Mouse (Mus musculus) heart, postnatal 0 days (tissue): ENCODE measurements at regions not wholly inside any gene's neighbourhood (a gene's known extent, or its start where the extent isn't known, plus 50 kb on each side); places are given as distances from the start of the nearest gene placed in this dataset.
"Not testable (repeated sequence)": the region's sequence is repeated elsewhere in the genome, so short reads cannot be mapped to it uniquely, and the experiment has no call there.

ENCODE experiments used
- ATAC-seq: fragments of 200-750 bp; cut with Nextera tagmentation; 2 replicates; pipeline ENCODE4 v1.8.0; 2017; ENCODE audit warnings: low read depth, moderate number of reproducible peaks, moderate library complexity; ENCODE audit not compliant: insufficient read depth
- DNase-seq: peaks from one replicate; pipeline ENCODE4 v3.0.0-alpha.2; 2016; ENCODE audit warnings: low spot score
- H3K27ac ChIP-seq: fragments of 300-500 bp; sonication (generic); 2 replicates; pipeline ENCODE4 v1.5.1; 2014; ENCODE audit warnings: low read depth, mild to moderate bottlenecking
- H3K27me3 ChIP-seq: fragments of 300-500 bp; sonication (generic); 2 replicates; pipeline ENCODE4 v1.6.1; 2014; ENCODE audit warnings: low read length, mixed read lengths; ENCODE audit not compliant: control insufficient read depth, insufficient read depth
- H3K36me3 ChIP-seq: fragments of 300-500 bp; sonication (generic); replicated peaks from 2 replicates; pipeline ENCODE4 v1.6.1; 2014; ENCODE audit warnings: low read length, mixed read lengths; ENCODE audit not compliant: control insufficient read depth, insufficient read depth
- H3K4me1 ChIP-seq: fragments of 300-500 bp; sonication (generic); 2 replicates; pipeline ENCODE4 v1.6.1; 2014; ENCODE audit warnings: antibody characterized with exemption; ENCODE audit not compliant: control insufficient read depth, insufficient read depth
- H3K4me2 ChIP-seq: fragments of 300-500 bp; sonication (generic); 2 replicates; pipeline ENCODE4 v1.6.1; 2014; ENCODE audit warnings: low read depth, mild to moderate bottlenecking, low read length, moderate library complexity
- H3K4me3 ChIP-seq: fragments of 300-500 bp; sonication (generic); 2 replicates; pipeline ENCODE4 v1.5.1; 2014; ENCODE audit warnings: low read depth, low read length
- H3K9ac ChIP-seq: fragments of 300-500 bp; sonication (generic); replicated peaks from 2 replicates; pipeline ENCODE4 v1.6.1; 2014; ENCODE audit warnings: low read depth, low read length, mixed read lengths
- H3K9me3 ChIP-seq: fragments of 300-500 bp; sonication (generic); replicated peaks from 2 replicates; pipeline ENCODE4 v1.6.1; 2016; ENCODE audit warnings: low read length; ENCODE audit not compliant: control insufficient read depth
- CTCF ChIP-seq: IDR thresholded peaks from 2 replicates; pipeline ENCODE4 v1.5.1; 2016; ENCODE audit warnings: antibody characterized with exemption, control low read depth, low read depth
- EP300 ChIP-seq: IDR thresholded peaks from 2 replicates; pipeline ENCODE4 v1.6.1; 2016; ENCODE audit warnings: antibody characterized with exemption, low read depth
- WGBS: fragments of 180-500 bp; shearing (Covaris S2); extraction: QIAGEN DNeasy Blood & Tissue Kit; methylation state at CpG from one replicate; pipeline ENCODE4 v1.1.7; 2014; 5-methylcytosine and 5-hydroxymethylcytosine counted together

DNA sequence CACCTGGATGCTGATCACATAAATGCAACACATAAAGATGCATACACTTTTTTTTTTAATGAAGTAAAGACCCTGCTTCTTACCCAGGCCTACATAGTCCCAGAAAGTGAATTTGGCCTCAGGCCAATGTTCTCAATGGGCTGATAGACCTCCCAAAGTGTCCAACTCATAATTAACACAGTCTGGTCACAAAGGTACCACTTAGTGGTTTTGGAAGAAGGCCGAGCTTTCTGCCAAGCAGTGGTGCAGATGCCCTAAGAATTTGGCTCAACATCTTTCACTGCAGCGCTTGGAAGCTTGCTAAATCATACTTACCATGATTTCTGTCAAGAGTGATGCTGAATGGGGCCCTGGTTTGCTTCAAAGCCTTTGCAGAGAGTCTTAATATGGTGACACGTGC lies 706.4 kb upstream of the Rag2 start:
- no peaks in the 10 kb centered on the region for H3K36me3 ChIP-seq
- no peak overlapping the region for H3K9ac ChIP-seq
- no peaks in the 10 kb centered on the region for H3K27me3 ChIP-seq
- H3K4me2 ChIP-seq: no peak overlapping the region
- no peak overlapping the region for H3K27ac ChIP-seq
- H3K4me3 ChIP-seq: no peak overlapping the region
- no peaks in the 10 kb centered on the region for H3K9me3 ChIP-seq
- no peak for ATAC-seq
- H3K4me1 ChIP-seq: no peaks in the 10 kb centered on the region
- WGBS: 65% methylated on average over 3 of the region's 3 CpGs
- no peak for DNase-seq
- no peak for TF ChIP-seq CTCF
- TF ChIP-seq EP300: no peak

DNA sequence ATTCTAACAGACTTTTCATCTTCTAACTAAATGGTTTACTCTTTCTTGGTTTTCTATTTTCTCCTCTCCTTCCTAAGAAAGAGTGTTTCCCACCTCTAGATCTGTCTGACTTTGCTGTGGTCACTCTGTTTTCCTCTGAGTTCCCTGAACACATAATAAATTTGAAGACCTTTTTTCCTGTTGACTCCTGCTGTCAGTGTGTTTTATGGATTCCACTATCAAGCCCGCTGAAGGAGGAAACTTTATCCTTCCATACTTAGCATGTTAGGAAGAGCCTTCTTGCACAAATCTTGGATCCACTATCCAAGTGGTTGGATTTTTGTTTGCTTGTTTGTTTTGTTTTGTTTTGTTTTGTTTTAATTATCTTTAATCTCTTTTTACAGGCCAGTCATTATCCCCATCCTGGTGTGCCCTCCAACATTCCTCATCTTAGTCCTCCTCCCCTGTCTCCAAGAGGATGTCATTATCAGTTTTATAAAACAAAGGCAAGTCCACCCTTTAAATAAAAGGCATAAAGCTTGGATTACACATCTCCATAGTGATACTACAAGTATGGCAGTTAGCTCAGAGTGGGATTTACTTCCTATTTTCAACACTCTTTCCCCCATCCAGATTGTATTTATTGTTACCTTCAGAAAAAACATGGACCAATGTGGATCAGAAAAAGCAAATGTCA lies 704.8 kb upstream of the Rag2 start:
- WGBS: 58% methylated on average over 1 of the region's 1 CpGs
- Histone ChIP-seq H3K27ac (no peak overlapping the region), H3K36me3 (no peaks in the 10 kb centered on the region), H3K4me3 (no peak overlapping the region), H3K4me1 (no peaks in the 10 kb centered on the region), H3K9me3 (no peaks in the 10 kb centered on the region), H3K9ac (no peak overlapping the region), H3K4me2 (no peak overlapping the region), H3K27me3 (no peaks in the 10 kb centered on the region)
- no peak for DNase-seq
- no peak for ATAC-seq
- TF ChIP-seq EP300 (no peak), CTCF (no peak)

DNA sequence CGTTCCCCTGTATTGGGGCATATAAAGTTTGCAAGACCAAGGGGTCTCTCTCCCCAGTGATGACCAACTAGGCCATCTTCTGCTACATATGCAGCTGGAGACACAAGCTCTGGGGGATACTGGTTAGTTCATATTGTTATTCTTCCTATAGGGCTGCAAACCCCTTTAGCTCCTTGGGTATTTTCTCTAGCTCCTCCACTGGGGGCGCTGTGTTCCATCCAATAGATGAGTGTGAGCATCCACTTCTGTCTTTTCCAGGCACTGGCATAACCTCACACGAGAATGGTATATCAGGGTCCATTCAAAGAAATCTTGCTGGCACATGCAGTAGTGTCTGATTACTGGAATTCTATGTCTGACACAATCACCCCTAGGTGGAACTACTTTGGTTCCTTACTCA lies 675.9 kb upstream of the Rag2 start:
- not testable (repeated sequence) for ATAC-seq, H3K27me3 ChIP-seq, H3K4me2 ChIP-seq, H3K36me3 ChIP-seq, DNase-seq, H3K27ac ChIP-seq, H3K4me3 ChIP-seq, H3K9me3 ChIP-seq, H3K4me1 ChIP-seq, H3K9ac ChIP-seq
- 39% methylated on average over 3 of the region's 3 CpGs for WGBS
- peak; percentile 27 for TF ChIP-seq CTCF

DNA sequence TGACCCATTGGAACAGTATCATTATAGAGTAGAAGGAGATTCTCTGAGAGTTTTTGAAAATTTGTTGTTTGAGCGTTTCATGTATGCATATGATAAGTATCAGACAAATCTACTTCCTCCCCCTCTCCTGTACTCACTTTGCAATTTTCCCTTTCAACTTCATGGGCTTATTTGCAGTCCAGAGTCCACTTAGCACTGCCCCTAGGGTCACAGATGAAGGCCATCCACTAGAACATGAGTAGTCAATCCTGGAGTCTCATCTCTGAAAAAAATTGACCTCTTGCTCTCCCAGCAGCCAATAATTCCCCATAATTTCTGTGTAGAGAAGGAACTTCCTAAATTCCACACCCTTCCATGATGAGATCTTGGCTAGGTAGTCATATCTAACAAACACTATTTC lies 665.1 kb upstream of the Rag2 start:
- H3K4me2 ChIP-seq: no peak overlapping the region
- DNase-seq: no peak
- no peak overlapping the region for H3K9ac ChIP-seq
- H3K4me3 ChIP-seq: no peak overlapping the region
- H3K4me1 ChIP-seq: no peaks in the 10 kb centered on the region
- no peaks in the 10 kb centered on the region for H3K36me3 ChIP-seq
- no peak for TF ChIP-seq EP300
- H3K27me3 ChIP-seq: no peaks in the 10 kb centered on the region
- no peaks in the 10 kb centered on the region for H3K9me3 ChIP-seq
- ATAC-seq: no peak
- no peak overlapping the region for H3K27ac ChIP-seq
- WGBS: 73% methylated on average over 1 of the region's 1 CpGs

DNA sequence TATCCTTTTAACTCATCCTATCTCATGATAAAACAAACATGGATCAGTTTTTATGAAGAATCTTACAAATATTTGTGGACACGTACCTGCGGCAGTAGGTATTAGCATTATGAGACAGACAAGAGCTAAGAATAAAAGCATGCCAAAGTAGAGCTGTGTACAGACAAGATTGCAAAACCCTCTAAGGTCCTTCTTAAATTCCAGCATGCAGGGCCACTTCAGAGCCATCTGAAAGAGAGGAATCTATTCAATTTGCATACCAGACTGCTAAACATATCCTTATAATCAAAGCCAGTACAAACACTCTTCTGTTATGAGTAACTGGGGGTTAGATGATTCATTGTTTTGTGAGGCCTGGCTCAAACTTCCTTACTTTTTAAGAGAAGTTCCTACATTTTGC lies 659.9 kb upstream of the Rag2 start:
- 85% methylated on average over 2 of the region's 2 CpGs for WGBS
- Histone ChIP-seq H3K4me2 (no peak overlapping the region), H3K4me1 (no peaks in the 10 kb centered on the region), H3K27me3 (no peaks in the 10 kb centered on the region), H3K4me3 (no peak overlapping the region), H3K9ac (no peak overlapping the region), H3K9me3 (no peaks in the 10 kb centered on the region), H3K36me3 (no peaks in the 10 kb centered on the region), H3K27ac (no peak overlapping the region)
- ATAC-seq (no peak), DNase-seq (no peak)
- no peak for TF ChIP-seq CTCF
- TF ChIP-seq EP300: no peak

DNA sequence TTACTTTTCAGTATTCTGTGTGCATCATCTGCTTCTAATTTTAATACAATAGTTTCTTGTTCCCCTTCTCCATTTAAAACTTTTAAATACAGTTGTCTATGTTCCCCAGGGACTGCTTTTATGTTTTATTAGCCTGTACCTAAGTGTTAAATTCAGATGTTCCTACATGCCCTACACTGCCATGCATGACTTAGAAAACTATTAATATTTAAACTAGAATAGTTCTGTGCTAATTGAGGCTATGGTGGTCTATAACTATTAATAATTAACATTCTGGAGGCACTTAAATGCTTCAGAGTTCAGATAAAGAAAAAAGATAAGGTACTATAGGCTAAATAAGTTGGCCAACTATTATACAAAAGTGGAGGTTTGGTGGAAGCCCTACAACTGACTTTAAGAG lies 647.3 kb upstream of the Rag2 start:
- Histone ChIP-seq H3K27me3 (no peaks in the 10 kb centered on the region), H3K9me3 (no peaks in the 10 kb centered on the region), H3K4me2 (no peak overlapping the region), H3K4me1 (no peaks in the 10 kb centered on the region), H3K36me3 (no peaks in the 10 kb centered on the region), H3K27ac (no peak overlapping the region), H3K4me3 (no peak overlapping the region), H3K9ac (no peak overlapping the region)
- TF ChIP-seq CTCF (no peak), EP300 (no peak)
- ATAC-seq: no peak
- no peak for DNase-seq
